Mouse (Mus musculus) kidney, embryonic 15.5 days (tissue): Measurements from ENCODE around the gene Hoxa4. TPM values are rescaled to one million over a fixed set of nuclear protein-coding genes. Genes with fewer than 3 reads are reported as not detected.

ENCODE experiments used
- ATAC-seq: fragments of 200-750 bp; cut with Nextera tagmentation; replicated peaks from 2 replicates; pipeline ENCODE4 v1.8.0; 2017; ENCODE audit warnings: moderate TSS enrichment; ENCODE audit not compliant: low FRiP score
- H3K27ac ChIP-seq: fragments of 300-500 bp; sonication (generic); 2 replicates; pipeline ENCODE4 v1.5.1; 2015; ENCODE audit warnings: mild to moderate bottlenecking, inconsistent platforms
- H3K27me3 ChIP-seq: fragments of 300-500 bp; sonication (generic); 2 replicates; pipeline ENCODE4 v1.6.1; 2015; ENCODE audit warnings: inconsistent platforms
- H3K36me3 ChIP-seq: fragments of 300-500 bp; sonication (generic); 2 replicates; pipeline ENCODE4 v1.6.1; 2015; ENCODE audit warnings: inconsistent platforms
- H3K4me1 ChIP-seq: fragments of 300-500 bp; sonication (generic); 2 replicates; pipeline ENCODE4 v1.6.1; 2015; ENCODE audit warnings: inconsistent platforms
- H3K4me2 ChIP-seq: fragments of 300-500 bp; sonication (generic); 2 replicates; pipeline ENCODE4 v1.6.1; 2015; ENCODE audit warnings: moderate library complexity, mild to moderate bottlenecking, inconsistent platforms
- H3K4me3 ChIP-seq: fragments of 300-500 bp; sonication (generic); replicated peaks from 2 replicates; pipeline ENCODE4 v1.5.1; 2015; ENCODE audit warnings: mild to moderate bottlenecking, inconsistent platforms
- H3K9ac ChIP-seq: fragments of 300-500 bp; sonication (generic); 2 replicates; pipeline ENCODE4 v1.6.1; 2015; ENCODE audit warnings: mild to moderate bottlenecking, inconsistent platforms
- H3K9me3 ChIP-seq: fragments of 300-500 bp; sonication (generic); replicated peaks from 2 replicates; pipeline ENCODE4 v1.6.1; 2016; ENCODE audit warnings: inconsistent platforms
- WGBS: fragments of 180-500 bp; shearing (Covaris S2); methylation state at CpG from one replicate; pipeline ENCODE4 v1.1.7; 2015; ENCODE audit warnings: mixed read lengths; 5-methylcytosine and 5-hydroxymethylcytosine counted together
- polyA plus RNA-seq: library from polyadenylated mRNA; unstranded; fragments of >200 nt; fragmentation: Nextera tagmentation; extraction: Ambion mirVana; gene quantifications from 2 replicates; pipeline ENCODE4 v1.2.1, GENCODE M21; 2015

The Hoxa4 gene
- polyA plus RNA-seq, 1 experiment from 2014 or later: 1.8 TPM

- Histone ChIP-seq H3K9me3 (no peaks in the 10 kb centered on the region), H3K27ac (peak overlapping the region; percentile 98), H3K4me1 (peaks cover 96% of the 10 kb centered on the region), H3K4me3 (peak overlapping the region; percentile 62), H3K4me2 (peak overlapping the region; percentile 67), H3K27me3 (no peaks in the 10 kb centered on the region), H3K36me3 (0 out of 2 replicates have a peak, but pooled peaks cover 7% of the 10 kb centered on the region), H3K9ac (peak overlapping the region; percentile 56)
- no peak for ATAC-seq
- WGBS: 44% methylated on average over 3 of the region's 3 CpGs
These were observed 10.8 kb downstream of the Hoxa4 start for GRCm38 (mm10) chr6:52180726-52181125.

GRCm38 (mm10) chr6:52180213-52180710 is 11.3 kb downstream of the Hoxa4 start:
- WGBS: 20% methylated on average over 11 of the region's 11 CpGs
- 0 out of 2 replicates have a peak, but pooled peaks cover 7% of the 10 kb centered on the region for H3K36me3 ChIP-seq
- peak overlapping the region; percentile 62 for H3K4me3 ChIP-seq
- H3K4me1 ChIP-seq: peaks cover 91% of the 10 kb centered on the region
- no peaks in the 10 kb centered on the region for H3K9me3 ChIP-seq
- H3K27me3 ChIP-seq: no peaks in the 10 kb centered on the region
- H3K4me2 ChIP-seq: peak overlapping the region; percentile 67
- peak overlapping the region; percentile 98 for H3K27ac ChIP-seq
- H3K9ac ChIP-seq: peak overlapping the region; percentile 56
- ATAC-seq: no peak

GRCm38 (mm10) chr6:52179690-52180089 is 11.9 kb downstream of the Hoxa4 start:
- peaks cover 91% of the 10 kb centered on the region for H3K4me1 ChIP-seq
- no peak for ATAC-seq
- WGBS: 11% methylated on average over 10 of the region's 10 CpGs
- peak overlapping the region; percentile 67 for H3K4me2 ChIP-seq
- H3K9me3 ChIP-seq: no peaks in the 10 kb centered on the region
- H3K4me3 ChIP-seq: peak overlapping the region; percentile 62
- H3K27ac ChIP-seq: peak overlapping the region; percentile 98
- 0 out of 2 replicates have a peak, but pooled peaks cover 7% of the 10 kb centered on the region for H3K36me3 ChIP-seq
- no peaks in the 10 kb centered on the region for H3K27me3 ChIP-seq
- peak overlapping the region; percentile 56 for H3K9ac ChIP-seq

GRCm38 (mm10) chr6:52178918-52179665 is 12.5 kb downstream of the Hoxa4 start:
- H3K9me3 ChIP-seq: no peaks in the 10 kb centered on the region
- H3K4me2 ChIP-seq: peak overlapping the region; percentile 67
- 0 out of 2 replicates have a peak, but pooled peaks cover 7% of the 10 kb centered on the region for H3K36me3 ChIP-seq
- H3K4me3 ChIP-seq: peak overlapping the region; percentile 62
- WGBS: 13% methylated on average over 4 of the region's 4 CpGs
- peak overlapping the region; percentile 56 for H3K9ac ChIP-seq
- H3K27me3 ChIP-seq: no peaks in the 10 kb centered on the region
- H3K4me1 ChIP-seq: peaks cover 89% of the 10 kb centered on the region
- peak overlapping the region; percentile 98 for H3K27ac ChIP-seq
- no peak for ATAC-seq

- H3K9me3 ChIP-seq: no peaks in the 10 kb centered on the region
- peaks cover 87% of the 10 kb centered on the region for H3K4me1 ChIP-seq
- 9% methylated on average over 9 of the region's 9 CpGs for WGBS
- H3K27me3 ChIP-seq: no peaks in the 10 kb centered on the region
- peak overlapping the region; percentile 67 for H3K4me2 ChIP-seq
- peak overlapping the region; percentile 78 for H3K9ac ChIP-seq
- H3K27ac ChIP-seq: peak overlapping the region; percentile 98
- 0 out of 2 replicates have a peak, but pooled peaks cover 7% of the 10 kb centered on the region for H3K36me3 ChIP-seq
- H3K4me3 ChIP-seq: peak overlapping the region; percentile 62
- ATAC-seq: no peak
These were observed 13.7 kb downstream of the Hoxa4 start for GRCm38 (mm10) chr6:52177806-52178205.

- Histone ChIP-seq H3K9ac (peak within 1 kb of the TSS; percentile 78), H3K27ac (peak within 1 kb of the TSS; percentile 98), H3K4me3 (peak within 1 kb of the TSS; percentile 62), H3K4me1 (peaks cover 87% of the 10 kb centered on the region), H3K9me3 (no peaks in the 10 kb centered on the region), H3K4me2 (peak within 1 kb of the TSS; percentile 67), H3K36me3 (0 out of 2 replicates have a peak, but pooled peaks cover 6% of the 10 kb centered on the region), H3K27me3 (no peaks in the 10 kb centered on the region)
- ATAC-seq: peak; percentile 27
- 1% methylated on average over 36 of the region's 36 CpGs for WGBS
These were observed 14.4 kb downstream of the Hoxa4 start, which contains the start of gene 5730596B20Rik for GRCm38 (mm10) chr6:52177061-52177735. TSS of gene 5730596B20Rik (plus strand) at chr6:52177498.

GRCm38 (mm10) chr6:52176391-52176790 is 15.2 kb downstream of the Hoxa4 start:
- Histone ChIP-seq H3K4me2 (peak overlapping the region; percentile 67), H3K27ac (peak overlapping the region; percentile 98), H3K4me1 (peaks cover 87% of the 10 kb centered on the region), H3K9ac (peak overlapping the region; percentile 78), H3K27me3 (no peaks in the 10 kb centered on the region), H3K36me3 (no peaks in the 10 kb centered on the region), H3K9me3 (no peaks in the 10 kb centered on the region), H3K4me3 (peak overlapping the region; percentile 62)
- ATAC-seq: no peak
- WGBS: 2% methylated on average over 6 of the region's 6 CpGs

GRCm38 (mm10) chr6:52175864-52176263 is 15.7 kb downstream of the Hoxa4 start:
- Histone ChIP-seq H3K36me3 (no peaks in the 10 kb centered on the region), H3K27me3 (no peaks in the 10 kb centered on the region), H3K27ac (peak overlapping the region; percentile 98), H3K4me3 (peak overlapping the region; percentile 62), H3K9me3 (no peaks in the 10 kb centered on the region), H3K4me1 (peaks cover 87% of the 10 kb centered on the region), H3K4me2 (peak overlapping the region; percentile 67), H3K9ac (peak overlapping the region; percentile 78)
- ATAC-seq: peak; percentile 29
- 0% methylated on average over 18 of the region's 35 CpGs for WGBS

- peak; percentile 59 for ATAC-seq
- Histone ChIP-seq H3K4me2 (peak overlapping the region; percentile 67), H3K4me3 (peak overlapping the region; percentile 62), H3K9me3 (no peaks in the 10 kb centered on the region), H3K27ac (peak overlapping the region; percentile 98), H3K27me3 (no peaks in the 10 kb centered on the region), H3K36me3 (no peaks in the 10 kb centered on the region), H3K4me1 (peaks cover 87% of the 10 kb centered on the region), H3K9ac (peak overlapping the region; percentile 78)
- WGBS: 2% methylated on average over 41 of the region's 41 CpGs
These were observed 16.4 kb downstream of the Hoxa4 start for GRCm38 (mm10) chr6:52174968-52175751.

GRCm38 (mm10) chr6:52173648-52174047 is 17.9 kb downstream of the Hoxa4 start:
- H3K9ac ChIP-seq: no peak overlapping the region
- H3K4me1 ChIP-seq: peaks cover 83% of the 10 kb centered on the region
- no peaks in the 10 kb centered on the region for H3K9me3 ChIP-seq
- no peak for ATAC-seq
- no peaks in the 10 kb centered on the region for H3K27me3 ChIP-seq
- H3K4me3 ChIP-seq: peak overlapping the region; percentile 37
- H3K36me3 ChIP-seq: 0 out of 2 replicates have a peak, but pooled peaks cover 4% of the 10 kb centered on the region
- H3K27ac ChIP-seq: peak overlapping the region; percentile 97
- H3K4me2 ChIP-seq: peak overlapping the region; percentile 70
- WGBS: 4% methylated on average over 4 of the region's 4 CpGs

- under 1% methylated on average over 35 of the region's 35 CpGs for WGBS
- H3K9me3 ChIP-seq: no peaks in the 10 kb centered on the region
- peaks cover 83% of the 10 kb centered on the region for H3K4me1 ChIP-seq
- no peaks in the 10 kb centered on the region for H3K27me3 ChIP-seq
- peak; percentile 50 for ATAC-seq
- peak overlapping the region; percentile 48 for H3K9ac ChIP-seq
- H3K27ac ChIP-seq: peak overlapping the region; percentile 97
- H3K4me2 ChIP-seq: peak overlapping the region; percentile 70
- H3K4me3 ChIP-seq: peak overlapping the region; percentile 37
- 0 out of 2 replicates have a peak, but pooled peaks cover 4% of the 10 kb centered on the region for H3K36me3 ChIP-seq
These were observed 19.1 kb downstream of the Hoxa4 start for GRCm38 (mm10) chr6:52172501-52172900.
